Mouse (Mus musculus) midbrain, postnatal 0 days (tissue): ENCODE results near the gene Adgrg4. TPM values are rescaled to one million over a fixed set of nuclear protein-coding genes. Genes with fewer than 3 reads are reported as not detected.

ENCODE experiments used
- ATAC-seq: fragments of 200-750 bp; cut with Nextera tagmentation; 2 replicates; pipeline ENCODE4 v1.8.0; 2017; ENCODE audit warnings: moderate number of reproducible peaks, mild to moderate bottlenecking, moderate TSS enrichment, moderate library complexity; ENCODE audit not compliant: low FRiP score
- DNase-seq: peaks from one replicate; pipeline ENCODE4 v3.0.0-alpha.2; 2015; ENCODE audit warnings: low spot score
- H3K27ac ChIP-seq: fragments of 300-500 bp; sonication (generic); 2 replicates; pipeline ENCODE4 v1.5.1; 2014; ENCODE audit warnings: low read depth, mild to moderate bottlenecking, low read length, mixed read lengths
- H3K27me3 ChIP-seq: fragments of 300-500 bp; sonication (generic); 2 replicates; pipeline ENCODE4 v1.6.1; 2014; ENCODE audit warnings: low read length, control low read depth, mixed read lengths; ENCODE audit not compliant: insufficient read depth
- H3K36me3 ChIP-seq: fragments of 300-500 bp; sonication (generic); 2 replicates; pipeline ENCODE4 v1.6.1; 2014; ENCODE audit warnings: low read length, control low read depth, mixed read lengths; ENCODE audit not compliant: insufficient read depth
- H3K4me1 ChIP-seq: fragments of 300-500 bp; sonication (generic); 2 replicates; pipeline ENCODE4 v1.6.1; 2014; ENCODE audit warnings: mild to moderate bottlenecking, control low read depth, antibody characterized with exemption, low read length, mixed read lengths; ENCODE audit not compliant: insufficient read depth
- H3K4me2 ChIP-seq: fragments of 300-500 bp; sonication (generic); 2 replicates; pipeline ENCODE4 v1.6.1; 2014; ENCODE audit warnings: low read depth, mild to moderate bottlenecking, low read length, mixed read lengths; ENCODE audit not compliant: poor library complexity, severe bottlenecking
- H3K4me3 ChIP-seq: fragments of 300-500 bp; sonication (generic); 2 replicates; pipeline ENCODE4 v1.5.1; 2014; ENCODE audit warnings: low read depth, mild to moderate bottlenecking, low read length, moderate library complexity
- H3K9ac ChIP-seq: fragments of 300-500 bp; sonication (generic); replicated peaks from 2 replicates; pipeline ENCODE4 v1.6.1; 2014; ENCODE audit warnings: mild to moderate bottlenecking, low read length, moderate library complexity, mixed read lengths; ENCODE audit not compliant: poor library complexity, severe bottlenecking
- H3K9me3 ChIP-seq: fragments of 300-500 bp; sonication (generic); 2 replicates; pipeline ENCODE4 v1.6.1; 2016; ENCODE audit warnings: low read length, control low read depth
- CTCF ChIP-seq: IDR thresholded peaks from 2 replicates; pipeline ENCODE4 v1.5.1; 2016; ENCODE audit warnings: antibody characterized with exemption, mild to moderate bottlenecking
- WGBS: fragments of 180-500 bp; shearing (Covaris S2); extraction: QIAGEN DNeasy Blood & Tissue Kit; methylation state at CpG from one replicate; pipeline ENCODE4 v1.1.7; 2014; 5-methylcytosine and 5-hydroxymethylcytosine counted together
- polyA plus RNA-seq: library from polyadenylated mRNA; unstranded; fragments of >200 nt; fragmentation: Nextera tagmentation; extraction: Ambion mirVana; gene quantifications from 2 replicates; pipeline ENCODE4 v1.2.1, GENCODE M21; 2015
- total RNA-seq: library from RNA; depleted of rRNA; stranded (reverse); fragments of >200 nt; gene quantifications from 2 replicates; pipeline ENCODE4 v1.2.3, GENCODE M21; 2014; rRNA removed

Gene Adgrg4
- total and polyA plus RNA-seq, 2 experiments from 2014 or later = 0.11 TPM; not detected in 1

- no peak overlapping the region for H3K27ac ChIP-seq
- WGBS = 82% methylated on average over 2 of the region's 2 CpGs
- H3K36me3 ChIP-seq = no peaks in the 10 kb centered on the region
- H3K4me1 ChIP-seq = no peaks in the 10 kb centered on the region
- H3K27me3 ChIP-seq = no peaks in the 10 kb centered on the region
- DNase-seq (no peak), ATAC-seq (no peak)
- H3K4me3 ChIP-seq = no peak overlapping the region
- H3K9me3 ChIP-seq = no peaks in the 10 kb centered on the region
- TF ChIP-seq CTCF = no peak
- no peak overlapping the region for H3K4me2 ChIP-seq
- H3K9ac ChIP-seq = no peak overlapping the region
These were observed 142.9 kb downstream of the Adgrg4 start for GRCm38 (mm10) chrX:57012891-57013290.

GRCm38 (mm10) chrX:57042774-57043173, 172.8 kb downstream of the Adgrg4 start, which contains the start of gene Brs3:
Gene Brs3 (plus strand): TSS chrX:57043074.
- Histone ChIP-seq H3K4me3 (no peak within 1 kb of the TSS), H3K4me2 (no peak within 1 kb of the TSS), H3K27ac (no peak within 1 kb of the TSS), H3K9me3 (no peaks in the 10 kb centered on the region), H3K27me3 (no peaks in the 10 kb centered on the region), H3K36me3 (no peaks in the 10 kb centered on the region), H3K9ac (no peak within 1 kb of the TSS), H3K4me1 (no peaks in the 10 kb centered on the region)
- WGBS = 80% methylated on average over 5 of the region's 5 CpGs
- no peak for ATAC-seq
- no peak for DNase-seq
- TF ChIP-seq CTCF = no peak

- no peaks in the 10 kb centered on the region for H3K9me3 ChIP-seq
- no peak overlapping the region for H3K4me3 ChIP-seq
- no peaks in the 10 kb centered on the region for H3K36me3 ChIP-seq
- TF ChIP-seq CTCF = peak; percentile 59
- DNase-seq (peak; percentile 15), ATAC-seq (no peak)
- H3K9ac ChIP-seq = no peak overlapping the region
- no peaks in the 10 kb centered on the region for H3K27me3 ChIP-seq
- H3K27ac ChIP-seq = no peak overlapping the region
- H3K4me1 ChIP-seq = no peaks in the 10 kb centered on the region
- 74% methylated on average over 6 of the region's 6 CpGs for WGBS
- H3K4me2 ChIP-seq = no peak overlapping the region
These were observed 173.9 kb downstream of the Adgrg4 start for GRCm38 (mm10) chrX:57043869-57044268.

Other genes starting within 250 kb of the Adgrg4 start
- gene Fhl1, start 138.4 kb upstream of the Adgrg4 start, total RNA-seq = 227 and 233 TPM in 2 replicates
- 231 and 234 TPM in 2 replicates for gene Fhl1, start 138.4 kb upstream of the Adgrg4 start, polyA plus RNA-seq
- gene Map7d3, start 47.8 kb upstream of the Adgrg4 start, total RNA-seq = not detected in 2 replicates
- gene Map7d3, start 47.8 kb upstream of the Adgrg4 start, polyA plus RNA-seq = 0.33 and 0.53 TPM in 2 replicates
- 0.11 and 0.42 TPM in 2 replicates for gene Brs3, start 172.9 kb downstream of the Adgrg4 start, total RNA-seq
- 0.56 and 0.65 TPM in 2 replicates for gene Brs3, start 172.9 kb downstream of the Adgrg4 start, polyA plus RNA-seq
- 40.8 and 43.3 TPM in 2 replicates for gene Htatsf1, start 183.4 kb downstream of the Adgrg4 start, total RNA-seq
- 81.1 and 89.2 TPM in 2 replicates for gene Htatsf1, start 183.4 kb downstream of the Adgrg4 start, polyA plus RNA-seq
- not detected in 2 replicates for gene Vgll1, start 217.9 kb downstream of the Adgrg4 start, total RNA-seq
- gene Vgll1, start 217.9 kb downstream of the Adgrg4 start, polyA plus RNA-seq = not detected in 2 replicates